Mouse (Mus musculus) MEL (cell line): ENCODE results near the gene Cox11. TPM values are rescaled to one million over a fixed set of nuclear protein-coding genes. Genes with fewer than 3 reads are reported as not detected.

ENCODE experiments used
- DNase-seq: peaks from one replicate; pipeline ENCODE4 v3.0.0; 2011; ENCODE audit warnings: low read depth, low spot score
- H3K27ac ChIP-seq: 2 replicates; pipeline ENCODE4 v1.5.1; 2012; ENCODE audit warnings: low read depth, mild to moderate bottlenecking, control low read depth, low read length, moderate library complexity; ENCODE audit not compliant: control insufficient read depth
- H3K27me3 ChIP-seq, 2 experiments: fragments of 150-350 bp in 1 of 2; sonication (generic) in 1 of 2; 2 replicates each; pipeline ENCODE4 v1.6.1; 2012; ENCODE audit warnings: low read length in 2 of 2, mild to moderate bottlenecking in 2 of 2, improper control_type of control experiment in 1 of 2, moderate library complexity in 1 of 2; ENCODE audit not compliant: insufficient read depth in 2 of 2, control insufficient read depth in 1 of 2
- H3K36me3 ChIP-seq, 2 experiments: 2 replicates each; pipeline ENCODE4 v1.6.1; 2012 to 2014; ENCODE audit warnings: low read length in 2 of 2, improper control_type of control experiment in 1 of 2, inconsistent platforms in 1 of 2, mild to moderate bottlenecking in 1 of 2; ENCODE audit not compliant: insufficient read depth in 2 of 2, control insufficient read depth in 1 of 2
- H3K4me1 ChIP-seq, 2 experiments: fragments of 150-350 bp in 1 of 2; sonication (generic) in 1 of 2; 2 replicates each; pipeline ENCODE4 v1.6.1; 2012; ENCODE audit warnings: low read length in 2 of 2, improper control_type of control experiment in 1 of 2, mild to moderate bottlenecking in 1 of 2; ENCODE audit not compliant: insufficient read depth in 2 of 2, control insufficient read depth in 1 of 2
- H3K4me3 ChIP-seq, 2 experiments: fragments of 150-350 bp in 1 of 2; sonication (generic) in 1 of 2; 2 replicates each; pipeline ENCODE4 v1.5.1; 2012; ENCODE audit warnings: low read depth in 2 of 2, low read length in 2 of 2, mild to moderate bottlenecking in 2 of 2, moderate library complexity in 2 of 2, control low read depth in 1 of 2, improper control_type of control experiment in 1 of 2; ENCODE audit not compliant: control insufficient read depth in 1 of 2, insufficient read depth in 1 of 2
- H3K79me2 ChIP-seq: 2 replicates; pipeline ENCODE4 v1.6.1; 2012; ENCODE audit warnings: mild to moderate bottlenecking, low read length, moderate library complexity; ENCODE audit not compliant: control insufficient read depth, poor library complexity, insufficient read depth
- H3K9ac ChIP-seq: 2 replicates; pipeline ENCODE4 v1.6.1; 2012; ENCODE audit warnings: low read depth, mild to moderate bottlenecking, control low read depth, low read length, moderate library complexity; ENCODE audit not compliant: control insufficient read depth, poor library complexity, severe bottlenecking
- H3K9me3 ChIP-seq: fragments of 150-350 bp; sonication (generic); replicated peaks from 2 replicates; pipeline ENCODE4 v1.6.1; 2012; ENCODE audit warnings: mild to moderate bottlenecking, low read length, improper control_type of control experiment, moderate library complexity; ENCODE audit not compliant: insufficient read depth
- BHLHE40 ChIP-seq: IDR thresholded peaks from 2 replicates; pipeline ENCODE4 v1.6.1; 2012; ENCODE audit warnings: low read depth, mild to moderate bottlenecking, inconsistent platforms, low read length, improper control_type of control experiment, borderline replicate concordance
- CHD1 ChIP-seq: IDR thresholded peaks from 2 replicates; pipeline ENCODE4 v1.6.1; 2012; ENCODE audit warnings: low read depth, mild to moderate bottlenecking, inconsistent platforms, low read length, improper control_type of control experiment
- CHD2 ChIP-seq: IDR thresholded peaks from 2 replicates; pipeline ENCODE4 v1.6.1; 2011; ENCODE audit warnings: low read length, improper control_type of control experiment
- ELF1 ChIP-seq: IDR thresholded peaks from 2 replicates; pipeline ENCODE4 v1.6.1; 2014; ENCODE audit warnings: low read depth, mild to moderate bottlenecking, inconsistent platforms, low read length, improper control_type of control experiment, moderate library complexity
- EP300 ChIP-seq, 2 experiments: IDR thresholded peaks; 2 replicates each; pipeline ENCODE4 v1.6.1; 2011; ENCODE audit warnings: improper control_type of control experiment in 2 of 2, low read length in 2 of 2, low read depth in 1 of 2, mild to moderate bottlenecking in 1 of 2
- ETS1 ChIP-seq: IDR thresholded peaks from 2 replicates; pipeline ENCODE4 v1.6.1; 2012; ENCODE audit warnings: low read depth, mild to moderate bottlenecking, inconsistent platforms, low read length, improper control_type of control experiment, moderate library complexity
- GATA1 ChIP-seq: IDR thresholded peaks from 2 replicates; pipeline ENCODE4 v1.6.1; 2011; ENCODE audit warnings: low read depth, low read length, improper control_type of control experiment
- JUND ChIP-seq: IDR thresholded peaks from 2 replicates; pipeline ENCODE4 v1.6.1; 2011; ENCODE audit warnings: low read depth, mild to moderate bottlenecking, improper control_type of control experiment, low read length
- MAX ChIP-seq: IDR thresholded peaks from 2 replicates; pipeline ENCODE4 v1.6.1; 2011; ENCODE audit warnings: low read length, improper control_type of control experiment
- MEF2A ChIP-seq: IDR thresholded peaks from 2 replicates; pipeline ENCODE4 v1.6.1; 2014; ENCODE audit warnings: low read depth, mild to moderate bottlenecking, inconsistent platforms, low read length, improper control_type of control experiment; ENCODE audit not compliant: poor library complexity, insufficient replicate concordance, severe bottlenecking; ENCODE audit errors: extremely low read depth
- MYB ChIP-seq: IDR thresholded peaks from 2 replicates; pipeline ENCODE4 v1.6.1; 2011; ENCODE audit warnings: mild to moderate bottlenecking, low read depth, low read length, improper control_type of control experiment
- NELFE ChIP-seq: IDR thresholded peaks from 2 replicates; pipeline ENCODE4 v1.6.1; 2011; ENCODE audit warnings: low read depth, low read length, improper control_type of control experiment
- POLR2AphosphoS2 ChIP-seq: IDR thresholded peaks from 2 replicates; pipeline ENCODE4 v1.6.1; 2011; ENCODE audit warnings: low read length, improper control_type of control experiment
- RAD21 ChIP-seq: IDR thresholded peaks from 2 replicates; pipeline ENCODE4 v1.6.1; 2011; ENCODE audit warnings: mild to moderate bottlenecking, low read depth, low read length, improper control_type of control experiment
- RCOR1 ChIP-seq: IDR thresholded peaks from 2 replicates; pipeline ENCODE4 v1.6.1; 2012; ENCODE audit warnings: low read depth, mild to moderate bottlenecking, inconsistent platforms, low read length, improper control_type of control experiment
- TBP ChIP-seq: IDR thresholded peaks from 2 replicates; pipeline ENCODE4 v1.8.0; 2011; ENCODE audit warnings: low read depth, low read length, improper control_type of control experiment
- TCF12 ChIP-seq: IDR thresholded peaks from 2 replicates; pipeline ENCODE4 v1.6.1; 2014; ENCODE audit warnings: low read depth, mild to moderate bottlenecking, inconsistent platforms, low read length, improper control_type of control experiment, moderate library complexity
- UBTF ChIP-seq: IDR thresholded peaks from 2 replicates; pipeline ENCODE4 v1.6.1; 2012; ENCODE audit warnings: low read depth, mild to moderate bottlenecking, inconsistent platforms, low read length, improper control_type of control experiment, moderate library complexity, borderline replicate concordance; ENCODE audit not compliant: insufficient read depth
- USF1 ChIP-seq: IDR thresholded peaks from 2 replicates; pipeline ENCODE4 v1.6.1; 2014; ENCODE audit warnings: low read depth, mild to moderate bottlenecking, inconsistent platforms, low read length, improper control_type of control experiment, moderate library complexity
- USF2 ChIP-seq, 2 experiments: IDR thresholded peaks; 2 replicates each; pipeline ENCODE4 v1.6.1; 2011 to 2012; ENCODE audit warnings: improper control_type of control experiment in 2 of 2, low read length in 2 of 2, borderline replicate concordance in 1 of 2, inconsistent platforms in 1 of 2, low read depth in 1 of 2, mild to moderate bottlenecking in 1 of 2; ENCODE audit not compliant: insufficient read depth in 1 of 2
- ZC3H11A ChIP-seq: IDR thresholded peaks from 2 replicates; pipeline ENCODE4 v1.6.1; 2012; ENCODE audit warnings: low read depth, mild to moderate bottlenecking, inconsistent platforms, low read length, improper control_type of control experiment
- polyA plus RNA-seq, 2 experiments: library from polyadenylated mRNA; stranded (reverse) in 1 of 2; unstranded in 1 of 2; fragments of >175 nt in 1 of 2; fragments of >200 nt in 1 of 2; gene quantifications; 2 replicates each; pipeline versions ENCODE4 v1.2.1 to v1.2.4; 2012; ENCODE audit warnings: low replicate concordance in 2 of 2, low read depth in 1 of 2; ENCODE audit not compliant: insufficient read length in 2 of 2, insufficient read depth in 1 of 2, missing spikeins in 1 of 2
- total RNA-seq: library from RNA; depleted of rRNA; stranded (reverse); fragments of 300-350 nt; gene quantifications from 2 replicates; pipeline ENCODE4 v1.2.3, GENCODE M21; 2012

The Cox11 gene
- total and polyA plus RNA-seq, 3 experiments, result 19.3 to 21.0 TPM; not detected in 1

- TF ChIP-seq MAX (peak; percentile 43; the same call in 1 of the 2 replicates), EP300 (IDR thresholded peaks at IDR 0.05; ENCODE audit: low read depth in 1 of 2, low read length in 2 of 2) (peak; percentile 72 to 84)
Measured at GRCm38 (mm10) chr11:90675479-90676110, 37.6 kb downstream of the Cox11 start (continued).

GRCm38 (mm10) chr11:90677027-90677426, 39.1 kb downstream of the Cox11 start:
- no peak overlapping the region for H3K4me3 ChIP-seq
- H3K27ac ChIP-seq, result no peak overlapping the region
- no peaks in the 10 kb centered on the region for H3K9me3 ChIP-seq
- H3K4me1 ChIP-seq, result peaks cover 3 to 18% of the 10 kb centered on the region in 2 experiments; a peak in 3 of 4 replicates
- H3K36me3 ChIP-seq, result peaks cover 14 to 25% of the 10 kb centered on the region in 2 experiments
- no peak for DNase-seq
- H3K79me2 ChIP-seq, result no peaks in the 10 kb centered on the region
- no peak for TF ChIP-seq BHLHE40
- TF ChIP-seq CHD1, result no peak
- no peak for TF ChIP-seq JUND
- TF ChIP-seq TCF12, result no peak
- no peak for TF ChIP-seq CHD2
- no peak for TF ChIP-seq UBTF
- H3K9ac ChIP-seq, result no peak overlapping the region
- H3K27me3 ChIP-seq, result no peaks in the 10 kb centered on the region

- no peak for TF ChIP-seq USF2 (IDR thresholded peaks at IDR 0.05; ENCODE audit: borderline replicate concordance in 1 of 2, insufficient read depth in 1 of 2, low read depth in 1 of 2, low read length in 2 of 2)
- 0 out of 2 replicates have a peak, but pooled peaks have one; percentile 36 for TF ChIP-seq RCOR1
- no peak for TF ChIP-seq ELF1
- no peak for TF ChIP-seq USF1
- TF ChIP-seq MAX, result no peak
- peak; percentile 38; the same call in 1 of the 2 replicates for TF ChIP-seq ETS1
- TF ChIP-seq NELFE, result no peak
- no peak for TF ChIP-seq MYB
- TF ChIP-seq POLR2AphosphoS2, result no peak
- TF ChIP-seq EP300 (IDR thresholded peaks at IDR 0.05; ENCODE audit: low read depth in 1 of 2, low read length in 2 of 2), result peak in 1 of 2 experiments; percentile 40; a peak in 1 of 4 replicates
- TF ChIP-seq TCF12, result peak; percentile 33; the same call in 1 of the 2 replicates
- no peak for TF ChIP-seq MEF2A
- TF ChIP-seq RAD21, result no peak
- TF ChIP-seq BHLHE40, result no peak
- peak; percentile 58 for TF ChIP-seq GATA1
- TF ChIP-seq ZC3H11A, result no peak
- no peak for TF ChIP-seq UBTF
- TF ChIP-seq TBP, result no peak
- peaks cover 3 to 18% of the 10 kb centered on the region in 2 experiments; a peak in 3 of 4 replicates for H3K4me1 ChIP-seq
- H3K36me3 ChIP-seq, result peaks cover 12 to 25% of the 10 kb centered on the region in 2 experiments
- H3K27me3 ChIP-seq, result no peaks in the 10 kb centered on the region
- no peak for DNase-seq
- no peak overlapping the region for H3K4me3 ChIP-seq
- H3K9me3 ChIP-seq, result no peaks in the 10 kb centered on the region
- H3K79me2 ChIP-seq, result no peaks in the 10 kb centered on the region
- H3K9ac ChIP-seq, result no peak overlapping the region
- no peak overlapping the region for H3K27ac ChIP-seq
Measured at GRCm38 (mm10) chr11:90677771-90678288, 39.9 kb downstream of the Cox11 start.
